Mouse (Mus musculus) neural tube, embryonic 12.5 days (tissue): ENCODE measurements around the gene Rps2. TPM values are rescaled to one million over a fixed set of nuclear protein-coding genes. Genes with fewer than 3 reads are reported as not detected.
A peak's percentile ranks its signal among the peaks of the same experiment; 100 is the strongest.

Source experiments
- ATAC-seq: fragments of 200-750 bp; cut with Nextera tagmentation; 2 replicates; pipeline ENCODE4 v1.8.0; 2017; ENCODE audit warnings: low read depth, mild to moderate bottlenecking, moderate TSS enrichment, moderate library complexity; ENCODE audit not compliant: low FRiP score
- H3K27ac ChIP-seq: fragments of 300-500 bp; sonication (generic); 2 replicates; pipeline ENCODE4 v1.5.1; 2016
- H3K27me3 ChIP-seq: fragments of 300-500 bp; sonication (generic); replicated peaks from 2 replicates; pipeline ENCODE4 v1.6.1; 2016; ENCODE audit warnings: mild to moderate bottlenecking
- H3K36me3 ChIP-seq: fragments of 300-500 bp; sonication (generic); 2 replicates; pipeline ENCODE4 v1.6.1; 2016; ENCODE audit warnings: mild to moderate bottlenecking
- H3K4me1 ChIP-seq: fragments of 300-500 bp; sonication (generic); 2 replicates; pipeline ENCODE4 v1.6.1; 2016
- H3K4me2 ChIP-seq: fragments of 300-500 bp; sonication (generic); replicated peaks from 2 replicates; pipeline ENCODE4 v1.6.1; 2016; ENCODE audit warnings: mild to moderate bottlenecking
- H3K4me3 ChIP-seq: fragments of 300-500 bp; sonication (generic); 2 replicates; pipeline ENCODE4 v1.5.1; 2016
- H3K9ac ChIP-seq: fragments of 300-500 bp; sonication (generic); 2 replicates; pipeline ENCODE4 v1.6.1; 2016; ENCODE audit warnings: mild to moderate bottlenecking
- H3K9me3 ChIP-seq: fragments of 300-500 bp; sonication (generic); 2 replicates; pipeline ENCODE4 v1.6.1; 2016; ENCODE audit warnings: mild to moderate bottlenecking
- WGBS: fragments of 180-500 bp; shearing (Covaris S2); methylation state at CpG from one replicate; pipeline ENCODE4 v1.1.7; 2016; 5-methylcytosine and 5-hydroxymethylcytosine counted together
- polyA plus RNA-seq: library from polyadenylated mRNA; unstranded; fragments of >200 nt; fragmentation: Nextera tagmentation; extraction: Ambion mirVana; gene quantifications from 2 replicates; pipeline ENCODE4 v1.2.1, GENCODE M21; 2016

Rps2 gene
- polyA plus RNA-seq, 1 experiment from 2014 or later = 826 TPM

- Histone ChIP-seq H3K4me2 (peak overlapping the region; percentile 56), H3K4me3 (peak overlapping the region; percentile 26; the same call in 1 of the 2 replicates), H3K9ac (0 out of 2 replicates have a peak overlapping the region, but pooled peaks have one; percentile 21), H3K4me1 (peaks cover 13% of the 10 kb centered on the region), H3K27ac (peak overlapping the region; percentile 27; the same call in 1 of the 2 replicates), H3K27me3 (peaks cover 43% of the 10 kb centered on the region), H3K36me3 (peaks cover 10% of the 10 kb centered on the region; the same call in 1 of the 2 replicates), H3K9me3 (no peaks in the 10 kb centered on the region)
- no peak for ATAC-seq
- WGBS = 23% methylated on average over 23 of the region's 23 CpGs
Measured at GRCm38 (mm10) chr17:24687599-24687998, 30.3 kb upstream of the Rps2 start.

DNA sequence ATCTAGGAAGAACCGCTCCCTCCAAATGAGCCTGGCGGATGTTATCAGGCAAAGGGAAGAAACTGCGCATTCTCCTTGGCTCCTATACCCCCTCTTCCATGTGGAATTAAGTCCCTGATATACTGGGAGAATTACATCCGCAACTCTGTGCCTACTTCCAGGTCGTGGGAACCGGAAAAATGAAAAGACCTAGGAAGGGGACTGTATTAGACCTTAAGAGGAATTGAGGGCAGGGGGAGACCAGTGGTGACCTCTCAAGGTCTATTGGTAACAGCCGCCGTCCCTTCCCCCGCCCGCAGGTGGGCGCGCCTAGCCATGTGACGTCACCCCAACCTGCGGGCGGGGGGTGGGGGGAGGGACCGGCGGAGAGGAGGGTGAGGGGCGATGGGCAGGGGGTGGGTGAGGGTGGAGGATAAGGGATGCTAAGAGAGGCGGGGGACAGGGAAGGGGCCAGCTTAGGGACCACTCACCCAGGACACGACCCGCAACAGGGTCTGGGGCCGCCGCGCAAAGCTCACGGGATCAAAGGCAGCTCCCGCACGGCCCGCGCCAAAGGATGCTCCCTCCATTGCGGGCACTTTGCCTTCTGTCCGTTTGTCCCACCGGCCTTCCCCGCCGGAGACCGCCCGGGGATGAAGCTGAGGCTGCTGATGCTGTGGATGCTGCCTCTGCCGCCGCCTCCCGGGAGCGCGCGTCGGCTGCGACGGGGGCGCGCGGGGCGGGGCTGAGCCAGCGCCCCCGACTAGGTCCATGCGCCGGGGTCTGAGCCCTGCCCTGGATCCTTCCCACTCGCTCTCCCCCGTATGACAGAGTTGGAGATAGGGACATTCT is 28.4 kb upstream of the Rps2 start, which contains the start of gene Syngr3:
Gene Syngr3, minus strand, starts transcription at position 705 of the 831 bp plus-strand sequence.
- ATAC-seq = peak; percentile 63
- peak within 1 kb of the TSS; percentile 75 for H3K9ac ChIP-seq
- H3K27ac ChIP-seq = 0 out of 2 replicates have a peak within 1 kb of the TSS, but pooled peaks have one; percentile 12
- peaks cover 18% of the 10 kb centered on the region; the same call in 1 of the 2 replicates for H3K36me3 ChIP-seq
- H3K4me2 ChIP-seq = peak within 1 kb of the TSS; percentile 90
- H3K4me3 ChIP-seq = peak within 1 kb of the TSS; percentile 64
- H3K4me1 ChIP-seq = peaks cover 16% of the 10 kb centered on the region
- peaks cover 43% of the 10 kb centered on the region for H3K27me3 ChIP-seq
- H3K9me3 ChIP-seq = no peaks in the 10 kb centered on the region
- 1% methylated on average over 55 of the region's 55 CpGs for WGBS

DNA sequence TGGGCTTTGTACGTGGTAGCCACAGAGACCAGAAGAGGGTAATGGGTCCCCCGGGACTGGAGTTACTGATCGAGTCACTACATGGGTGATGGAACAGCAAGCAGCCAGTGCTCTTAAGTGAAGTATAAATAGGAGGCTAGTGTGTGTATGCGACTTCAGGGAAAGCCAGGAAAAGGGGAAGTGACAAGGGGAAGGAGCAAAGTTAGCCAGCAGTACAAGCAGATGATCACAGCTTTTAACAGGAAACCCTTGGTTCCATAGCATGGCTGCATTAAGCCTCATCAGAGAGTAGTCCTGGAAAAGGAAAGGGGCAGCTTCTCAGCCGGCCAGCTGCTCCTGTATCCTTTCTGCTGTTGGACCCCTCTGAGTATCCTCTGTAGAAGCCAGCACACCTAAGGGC is 25.5 kb upstream of the Rps2 start:
- no peak overlapping the region for H3K27ac ChIP-seq
- H3K36me3 ChIP-seq = peaks cover 16% of the 10 kb centered on the region; the same call in 1 of the 2 replicates
- ATAC-seq = no peak
- no peaks in the 10 kb centered on the region for H3K9me3 ChIP-seq
- H3K27me3 ChIP-seq = peaks cover 40% of the 10 kb centered on the region
- 85% methylated on average over 5 of the region's 5 CpGs for WGBS
- H3K4me3 ChIP-seq = no peak overlapping the region
- H3K4me1 ChIP-seq = peaks cover 28% of the 10 kb centered on the region
- H3K9ac ChIP-seq = no peak overlapping the region
- no peak overlapping the region for H3K4me2 ChIP-seq

DNA sequence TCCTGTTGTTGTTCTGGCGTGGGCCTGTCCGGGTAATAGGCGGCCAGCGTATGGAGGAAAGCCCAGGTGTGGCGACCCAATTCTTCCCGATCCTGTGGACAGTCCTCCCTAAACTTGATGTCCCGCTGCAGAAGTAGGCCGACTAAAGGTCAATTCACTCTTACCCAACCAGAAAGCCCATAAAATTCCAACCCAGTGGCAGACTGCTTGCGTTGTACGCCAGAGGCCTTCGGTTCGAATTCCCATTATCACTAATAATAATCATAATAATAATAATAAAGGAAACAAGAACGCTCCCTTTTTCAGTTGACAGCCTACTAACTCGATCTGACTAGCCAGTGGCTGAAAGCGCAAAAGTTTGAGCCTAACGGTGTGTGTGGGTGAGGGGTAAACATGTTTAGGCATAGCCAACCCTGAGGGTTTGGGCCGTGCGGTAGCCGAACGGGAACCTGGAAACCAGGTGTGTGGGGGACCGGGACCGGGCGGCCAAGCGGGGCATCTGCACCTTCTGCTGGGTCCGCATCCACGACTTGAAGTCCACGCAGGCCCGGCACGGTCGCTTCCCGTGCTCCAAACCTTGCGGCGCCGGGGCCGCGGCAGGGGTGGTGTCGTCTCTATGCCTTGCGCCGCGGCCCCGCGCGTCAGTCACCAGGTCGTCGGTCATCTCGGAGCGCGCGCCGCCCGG is 22.4 kb upstream of the Rps2 start:
- Histone ChIP-seq H3K4me2 (peak overlapping the region; percentile 80), H3K9ac (peak overlapping the region; percentile 76), H3K27ac (peak overlapping the region; percentile 27; the same call in 1 of the 2 replicates), H3K27me3 (peaks cover 11% of the 10 kb centered on the region), H3K36me3 (peaks cover 27% of the 10 kb centered on the region), H3K9me3 (no peaks in the 10 kb centered on the region), H3K4me3 (peak overlapping the region; percentile 79), H3K4me1 (peaks cover 28% of the 10 kb centered on the region)
- peak; percentile 63 for ATAC-seq
- 5% methylated on average over 51 of the region's 51 CpGs for WGBS

GRCm38 (mm10) chr17:24696011-24696697 is 21.8 kb upstream of the Rps2 start, which contains the start of the genes Gfer and Noxo1:
TSS of gene Gfer (minus strand) at chr17:24696156.
TSS of gene Noxo1 (plus strand) at chr17:24696234.
- H3K27ac ChIP-seq = peak within 1 kb of the TSS; percentile 83
- H3K9me3 ChIP-seq = no peaks in the 10 kb centered on the region
- H3K4me3 ChIP-seq = peak within 1 kb of the TSS; percentile 79
- H3K27me3 ChIP-seq = peaks cover 4% of the 10 kb centered on the region; the same call in 1 of the 2 replicates
- peaks cover 28% of the 10 kb centered on the region for H3K4me1 ChIP-seq
- H3K9ac ChIP-seq = peak within 1 kb of the TSS; percentile 76
- ATAC-seq = peak; percentile 83
- WGBS = under 1% methylated on average over 71 of the region's 76 CpGs
- peaks cover 34% of the 10 kb centered on the region for H3K36me3 ChIP-seq
- H3K4me2 ChIP-seq = peak within 1 kb of the TSS; percentile 80

GRCm38 (mm10) chr17:24697985-24698384 is 19.9 kb upstream of the Rps2 start:
- Histone ChIP-seq H3K27ac (no peak overlapping the region), H3K4me2 (no peak overlapping the region)
- WGBS = 24% methylated on average over 5 of the region's 5 CpGs

DNA sequence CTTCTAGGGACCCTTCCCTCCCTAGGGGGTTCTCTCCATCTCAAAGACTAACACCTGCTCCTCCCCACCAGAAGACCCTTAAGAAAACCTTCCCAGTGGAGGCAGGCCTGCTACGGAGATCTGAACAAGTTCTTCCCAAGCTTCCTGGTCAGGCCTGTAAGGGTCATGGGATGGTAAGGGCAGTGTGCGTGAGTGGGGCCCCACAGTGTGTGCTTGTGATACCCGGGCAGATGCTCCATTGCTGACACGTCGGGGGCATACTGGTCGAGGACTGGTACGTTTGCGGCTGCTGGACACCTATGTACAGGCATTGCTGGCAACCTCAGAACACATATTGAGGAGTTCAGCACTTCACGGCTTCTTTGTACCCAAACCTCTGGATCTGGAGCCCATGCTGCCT is 19.2 kb upstream of the Rps2 start:
- Histone ChIP-seq H3K4me2 (no peak overlapping the region), H3K36me3 (peaks cover 39% of the 10 kb centered on the region), H3K27ac (no peak overlapping the region), H3K4me3 (no peak overlapping the region), H3K9me3 (no peaks in the 10 kb centered on the region), H3K27me3 (no peaks in the 10 kb centered on the region), H3K4me1 (peaks cover 28% of the 10 kb centered on the region), H3K9ac (no peak overlapping the region)
- 62% methylated on average over 9 of the region's 9 CpGs for WGBS
- no peak for ATAC-seq

More at GRCm38 (mm10) chr17:24697985-24698384, 19.9 kb upstream of the Rps2 start:
- Histone ChIP-seq H3K27me3 (no peaks in the 10 kb centered on the region), H3K4me3 (no peak overlapping the region), H3K4me1 (peaks cover 28% of the 10 kb centered on the region), H3K9me3 (no peaks in the 10 kb centered on the region), H3K9ac (no peak overlapping the region), H3K36me3 (peaks cover 40% of the 10 kb centered on the region)
- no peak for ATAC-seq

DNA sequence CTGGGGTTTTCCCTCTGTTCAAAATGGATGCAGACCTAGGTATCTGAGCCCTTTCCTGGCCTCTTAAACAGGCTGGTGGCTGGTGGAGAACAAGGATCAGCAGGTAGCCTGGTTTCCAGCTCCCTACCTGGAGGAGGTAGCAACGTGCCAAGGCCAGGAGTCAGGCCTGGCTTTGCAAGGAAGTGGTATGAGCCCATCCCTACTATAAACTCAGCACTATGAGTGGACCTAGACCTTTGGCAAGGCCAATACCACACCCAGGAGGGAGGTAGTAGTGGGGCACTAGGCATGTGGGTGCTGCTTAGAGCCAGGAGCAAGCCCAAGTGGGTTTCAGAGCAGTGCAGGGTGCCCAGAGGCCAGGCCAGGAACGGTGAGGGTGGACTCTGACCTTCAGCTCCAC is 18.4 kb upstream of the Rps2 start:
- H3K36me3 ChIP-seq = peaks cover 46% of the 10 kb centered on the region

GRCm38 (mm10) chr17:24701251-24701650 is 16.7 kb upstream of the Rps2 start:
- H3K4me3 ChIP-seq = no peak overlapping the region
- H3K36me3 ChIP-seq = peaks cover 52% of the 10 kb centered on the region
- H3K9me3 ChIP-seq = no peaks in the 10 kb centered on the region
- H3K27me3 ChIP-seq = no peaks in the 10 kb centered on the region
- no peak overlapping the region for H3K4me2 ChIP-seq
- no peak for ATAC-seq
- H3K9ac ChIP-seq = no peak overlapping the region
- WGBS = 90% methylated on average over 9 of the region's 9 CpGs
- peaks cover 27% of the 10 kb centered on the region for H3K4me1 ChIP-seq
- no peak overlapping the region for H3K27ac ChIP-seq

More for the DNA sequence above, 18.4 kb upstream of the Rps2 start:
- H3K27me3 ChIP-seq = no peaks in the 10 kb centered on the region
- peaks cover 25% of the 10 kb centered on the region for H3K4me1 ChIP-seq
- no peak overlapping the region for H3K27ac ChIP-seq
- H3K9ac ChIP-seq = no peak overlapping the region
- 76% methylated on average over 2 of the region's 2 CpGs for WGBS
- H3K4me2 ChIP-seq = no peak overlapping the region
- no peaks in the 10 kb centered on the region for H3K9me3 ChIP-seq
- H3K4me3 ChIP-seq = no peak overlapping the region
- ATAC-seq = no peak

- H3K9ac ChIP-seq = no peak overlapping the region
- peaks cover 20% of the 10 kb centered on the region for H3K4me1 ChIP-seq
- peaks cover 37% of the 10 kb centered on the region for H3K36me3 ChIP-seq
- no peak overlapping the region for H3K27ac ChIP-seq
- H3K4me3 ChIP-seq = no peak overlapping the region
- ATAC-seq = no peak
- WGBS = 89% methylated on average over 3 of the region's 3 CpGs
- no peaks in the 10 kb centered on the region for H3K9me3 ChIP-seq
- H3K27me3 ChIP-seq = no peaks in the 10 kb centered on the region
- peak overlapping the region; percentile 68; the same call in 1 of the 2 replicates for H3K4me2 ChIP-seq
Measured at GRCm38 (mm10) chr17:24705821-24706220, 12.1 kb upstream of the Rps2 start.

GRCm38 (mm10) chr17:24706982-24707800 is 10.7 kb upstream of the Rps2 start, which contains the start of gene Tbl3:
TSS of gene Tbl3 (minus strand) at chr17:24707660.
- H3K27me3 ChIP-seq = no peaks in the 10 kb centered on the region
- H3K4me1 ChIP-seq = peaks cover 20% of the 10 kb centered on the region
- WGBS = 4% methylated on average over 32 of the region's 32 CpGs
- ATAC-seq = peak; percentile 81
- H3K9ac ChIP-seq = peak within 1 kb of the TSS; percentile 72
- H3K9me3 ChIP-seq = no peaks in the 10 kb centered on the region
- H3K4me2 ChIP-seq = peak within 1 kb of the TSS; percentile 68
- peaks cover 24% of the 10 kb centered on the region for H3K36me3 ChIP-seq
- H3K27ac ChIP-seq = no peak within 1 kb of the TSS
- H3K4me3 ChIP-seq = peak within 1 kb of the TSS; percentile 80
